Mouse (Mus musculus) frontal cortex, postnatal 10 days (tissue): Measurements from ENCODE around the gene Rsph1.

Experiments
- DNase-seq, 2 experiments: peaks; one replicate each; pipeline ENCODE4 v3.0.0; 2022; ENCODE audit warnings: low spot score in 2 of 2, mixed read lengths in 1 of 2

The Rsph1 gene

GRCm38 (mm10) chr17:31209376-31209930, 67.7 kb downstream of the Rsph1 start:
- no peak for DNase-seq

GRCm38 (mm10) chr17:31208654-31209053, 68.5 kb downstream of the Rsph1 start:
- no peak for DNase-seq

GRCm38 (mm10) chr17:31207771-31208334, 69.3 kb downstream of the Rsph1 start, which contains the start of gene Ubash3a:
Ubash3a (plus strand) TSS chr17:31207873.
- no peak for DNase-seq
